ENCODE assay signal across 8 mouse cellular contexts in the genomic region with DNA sequence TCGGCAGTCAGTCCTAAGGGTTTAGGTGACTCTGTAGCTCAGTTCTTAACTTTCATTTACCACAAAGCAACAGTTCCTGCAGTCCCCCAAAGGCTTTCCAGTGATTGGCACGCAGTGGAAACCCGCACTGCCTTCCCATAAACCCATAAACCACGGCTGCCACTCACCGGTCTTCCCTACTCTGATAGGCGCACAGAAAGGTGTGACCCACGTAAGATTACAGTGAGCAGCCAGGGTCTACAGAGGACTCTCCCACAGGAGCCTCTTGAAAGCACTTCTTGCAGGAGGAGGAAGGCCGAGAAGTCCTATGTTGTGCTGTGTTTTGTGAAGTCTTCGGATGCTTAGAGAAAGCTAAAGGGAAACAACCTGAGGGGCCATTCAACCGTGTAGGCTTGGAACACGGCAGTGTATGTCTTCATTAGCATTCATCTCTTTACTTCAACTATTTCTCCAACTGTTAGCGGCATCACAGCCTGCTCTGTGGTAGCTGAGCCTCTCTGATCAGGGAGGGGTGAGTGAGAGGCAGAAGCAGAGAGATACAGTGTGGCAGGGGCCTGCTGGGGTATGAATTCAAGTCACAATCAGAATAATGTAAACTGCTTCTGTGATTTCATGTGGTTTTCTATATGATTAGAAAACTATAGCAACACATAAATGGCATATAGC.
DNase-seq lines count a peak whose midpoint lies in the region; ATAC-seq lines count a peak whose summit lies in the region.

No protein-coding gene starts in this region.

- H3K27me3 ChIP-seq in heart, embryonic 13.5 days (replicated peaks), result peaks cover 14% of the 10 kb centered on the region; the same call in 1 of the 2 replicates
- peaks cover 24% of the 10 kb centered on the region for H3K27me3 ChIP-seq in forebrain, embryonic 12.5 days
- H3K27me3 ChIP-seq in liver, embryonic 15.5 days, result peaks cover 27% of the 10 kb centered on the region
- no peaks in the 10 kb centered on the region for H3K27me3 ChIP-seq in stomach, embryonic 14.5 days (ENCODE audit: control insufficient read depth, insufficient read depth, low read length)

- H3K9me3 ChIP-seq in heart, embryonic 13.5 days, result no peaks in the 10 kb centered on the region
- no peaks in the 10 kb centered on the region for H3K9me3 ChIP-seq in forebrain, embryonic 12.5 days
- no peaks in the 10 kb centered on the region for H3K9me3 ChIP-seq in liver, embryonic 15.5 days (replicated peaks)
- H3K9me3 ChIP-seq in stomach, embryonic 14.5 days (ENCODE audit: control insufficient read depth, low read depth, low read length), result no peaks in the 10 kb centered on the region

- intact Hi-C loops in heart, postnatal 14 days (cut with DNase I), result no loop called here

- H3K36me3 ChIP-seq in heart, embryonic 13.5 days, result no peaks in the 10 kb centered on the region
- no peaks in the 10 kb centered on the region for H3K36me3 ChIP-seq in forebrain, embryonic 12.5 days (replicated peaks)
- H3K36me3 ChIP-seq in liver, embryonic 15.5 days (replicated peaks), result no peaks in the 10 kb centered on the region
- no peaks in the 10 kb centered on the region for H3K36me3 ChIP-seq in stomach, embryonic 14.5 days (ENCODE audit: control insufficient read depth, insufficient read depth, low read length)

- H3K4me2 ChIP-seq in heart, embryonic 13.5 days, result peak overlapping the region; percentile 81
- peak overlapping the region; percentile 82 for H3K4me2 ChIP-seq in forebrain, embryonic 12.5 days
- peak overlapping the region; percentile 51; the same call in 1 of the 2 replicates for H3K4me2 ChIP-seq in liver, embryonic 15.5 days
- H3K4me2 ChIP-seq in stomach, embryonic 14.5 days (replicated peaks; ENCODE audit: low read depth, low read length), result peak overlapping the region; percentile 69

- no peak for DNase-seq in heart, postnatal 14 days
- peak; percentile 61 to 62 for DNase-seq in kidney, adult 8-10 months
- no peak for DNase-seq in adipocyte (ENCODE audit: low spot score)

- peak overlapping the region; percentile 52 for H3K4me3 ChIP-seq in heart, embryonic 13.5 days
- peak overlapping the region; percentile 46 for H3K4me3 ChIP-seq in forebrain, embryonic 12.5 days (replicated peaks)
- peak overlapping the region; percentile 31 for H3K4me3 ChIP-seq in liver, embryonic 15.5 days (replicated peaks)
- H3K4me3 ChIP-seq in stomach, embryonic 14.5 days (ENCODE audit: low read depth, low read length), result peak overlapping the region; percentile 28; the same call in 1 of the 2 replicates

- H3K4me1 ChIP-seq in heart, embryonic 13.5 days, result peaks cover 21% of the 10 kb centered on the region
- peaks cover 18% of the 10 kb centered on the region for H3K4me1 ChIP-seq in forebrain, embryonic 12.5 days
- no peaks in the 10 kb centered on the region for H3K4me1 ChIP-seq in liver, embryonic 15.5 days (replicated peaks)
- H3K4me1 ChIP-seq in stomach, embryonic 14.5 days (ENCODE audit: control insufficient read depth, insufficient read depth, low read length), result 0 out of 2 replicates have a peak, but pooled peaks cover 2% of the 10 kb centered on the region

- WGBS in heart, embryonic 13.5 days, result 27% methylated on average over 12 of the region's 12 CpGs
- 17% methylated on average over 12 of the region's 12 CpGs for WGBS in forebrain, embryonic 12.5 days
- 22% methylated on average over 12 of the region's 12 CpGs for WGBS in liver, embryonic 15.5 days (ENCODE audit: insufficient replicate concordance)
- WGBS in stomach, embryonic 14.5 days, result 30% methylated on average over 12 of the region's 12 CpGs

- ATAC-seq in heart, embryonic 13.5 days (ENCODE audit: extremely low read depth, insufficient number of reproducible peaks, low FRiP score, low TSS enrichment), result no peak
- peak; percentile 58; the same call in 1 of the 2 replicates for ATAC-seq in forebrain, embryonic 12.5 days (ENCODE audit: low FRiP score)
- no peak for ATAC-seq in liver, embryonic 15.5 days (ENCODE audit: insufficient read depth)
- ATAC-seq in stomach, embryonic 14.5 days (ENCODE audit: insufficient number of reproducible peaks, insufficient read depth, low FRiP score, low read depth), result peak; percentile 33; the same call in 1 of the 2 replicates
- no peak for ATAC-seq in erythroid progenitor cell, adult 5-6 weeks (replicated peaks; ENCODE audit: low FRiP score, poor library complexity, severe bottlenecking)

- H3K27ac ChIP-seq in heart, embryonic 13.5 days (replicated peaks), result no peak overlapping the region
- no peak overlapping the region for H3K27ac ChIP-seq in forebrain, embryonic 12.5 days
- H3K27ac ChIP-seq in liver, embryonic 15.5 days (replicated peaks), result no peak overlapping the region
- no peak overlapping the region for H3K27ac ChIP-seq in stomach, embryonic 14.5 days (ENCODE audit: low read length)

- peak overlapping the region; percentile 70 for H3K9ac ChIP-seq in heart, embryonic 13.5 days
- H3K9ac ChIP-seq in forebrain, embryonic 12.5 days, result peak overlapping the region; percentile 58
- H3K9ac ChIP-seq in liver, embryonic 15.5 days, result no peak overlapping the region
- no peak overlapping the region for H3K9ac ChIP-seq in stomach, embryonic 14.5 days (replicated peaks; ENCODE audit: low read depth, low read length)

Comparison
In these comparisons a context has a peak if more than half of its experiments do, and no peak if none do; other contexts are left out.
1. ATAC-seq: peak in forebrain, embryonic 12.5 days (single experiment) and stomach, embryonic 14.5 days (single experiment); none in heart, embryonic 13.5 days (single experiment), liver, embryonic 15.5 days (single experiment) and erythroid progenitor cell, adult 5-6 weeks (single experiment).
2. H3K9ac ChIP-seq: peak in heart, embryonic 13.5 days (single experiment) and forebrain, embryonic 12.5 days (single experiment); none in liver, embryonic 15.5 days (single experiment) and stomach, embryonic 14.5 days (single experiment).
3. DNase-seq: peak in kidney, adult 8-10 months (2 of 2); none in heart, postnatal 14 days (0 of 2) and adipocyte (single experiment).
4. Peak in every context shown above with its lines, with median percentiles within 50 percentile points of each other: H3K4me2 ChIP-seq and H3K4me3 ChIP-seq.